Mouse (Mus musculus) T-helper 17 cell (primary cell): ENCODE data around the gene Steap3.
"Not testable (repeated sequence)": the region's sequence is repeated elsewhere in the genome, so short reads cannot be mapped to it uniquely, and the experiment has no call there.

Experiments used
- in situ Hi-C, 2 experiments: fragments of 300-600 bp; cut with MboI, MseI; formaldehyde crosslinking; loops; 1 replicate in 1 of 2; 2 replicates in 1 of 2; pipeline ENCODE4 v1.15.1; 2025; ENCODE audit warnings: high pct_unique_total_duplicates in 2 of 2

Gene Steap3

GRCm38 (mm10) chr1:120272605-120273004 lies at the start of gene Steap3:
TSS of gene Steap3 (minus strand) at chr1:120272705.
- in situ Hi-C loops: no loop called here

GRCm38 (mm10) chr1:120321270-120322021 lies 48.9 kb upstream of the Steap3 start:
- in situ Hi-C loops: no loop called here

GRCm38 (mm10) chr1:120305801-120306200 lies 33.3 kb upstream of the Steap3 start:
- in situ Hi-C loops: no loop called here

GRCm38 (mm10) chr1:120296936-120297335 lies 24.4 kb upstream of the Steap3 start:
- in situ Hi-C loops: no loop called here

- in situ Hi-C loops: no loop called here
These were observed 21.3 kb upstream of the Steap3 start for GRCm38 (mm10) chr1:120293803-120294202.

GRCm38 (mm10) chr1:120291709-120292108 lies 19.2 kb upstream of the Steap3 start:
- in situ Hi-C loops: no loop called here

GRCm38 (mm10) chr1:120289843-120290242 lies 17.3 kb upstream of the Steap3 start:
- in situ Hi-C loops: loop anchor here in 1 of 2 experiments (10.0 kb wide), 1 partner anchor 945 kb away; no protein-coding TSS in a partner anchor

- in situ Hi-C loops: loop anchor here in 1 of 2 experiments (10.0 kb wide), 1 partner anchor 947 kb away; no protein-coding TSS in a partner anchor
These were observed 15.2 kb upstream of the Steap3 start for GRCm38 (mm10) chr1:120287679-120288078.

GRCm38 (mm10) chr1:120276058-120276457 lies 3.6 kb upstream of the Steap3 start:
- in situ Hi-C loops: not testable (repeated sequence)

GRCm38 (mm10) chr1:120275224-120275623 lies 2.7 kb upstream of the Steap3 start:
- in situ Hi-C loops: no loop called here

- in situ Hi-C loops: no loop called here
These were observed 1.6 kb downstream of the Steap3 start for GRCm38 (mm10) chr1:120270882-120271281.

GRCm38 (mm10) chr1:120270115-120270514 lies 2.4 kb downstream of the Steap3 start:
- in situ Hi-C loops: no loop called here

- in situ Hi-C loops: no loop called here
These were observed 4.9 kb downstream of the Steap3 start for GRCm38 (mm10) chr1:120267631-120268030.

- in situ Hi-C loops: no loop called here
These were observed 6.0 kb downstream of the Steap3 start for GRCm38 (mm10) chr1:120266460-120266859.

GRCm38 (mm10) chr1:120264861-120265686 lies 7.4 kb downstream of the Steap3 start:
- in situ Hi-C loops: no loop called here

- in situ Hi-C loops: no loop called here
These were observed 9.3 kb downstream of the Steap3 start for GRCm38 (mm10) chr1:120263226-120263625.

- in situ Hi-C loops: no loop called here
These were observed 11.3 kb downstream of the Steap3 start for GRCm38 (mm10) chr1:120261166-120261565.

GRCm38 (mm10) chr1:120259249-120259648 lies 13.3 kb downstream of the Steap3 start:
- in situ Hi-C loops: no loop called here

GRCm38 (mm10) chr1:120258744-120259143 lies 13.8 kb downstream of the Steap3 start:
- in situ Hi-C loops: no loop called here

- in situ Hi-C loops: no loop called here
These were observed 14.3 kb downstream of the Steap3 start for GRCm38 (mm10) chr1:120258245-120258644.

GRCm38 (mm10) chr1:120253751-120254150 lies 18.8 kb downstream of the Steap3 start:
- in situ Hi-C loops: no loop called here

- in situ Hi-C loops: no loop called here
These were observed 19.9 kb downstream of the Steap3 start for GRCm38 (mm10) chr1:120252519-120253160.
